Mouse (Mus musculus): ENCODE measurements around the gene Sdccag8.
"Not testable (repeated sequence)": the region's sequence is repeated elsewhere in the genome, so short reads cannot be mapped to it uniquely, and the experiment has no call there.

The Sdccag8 gene

DNA sequence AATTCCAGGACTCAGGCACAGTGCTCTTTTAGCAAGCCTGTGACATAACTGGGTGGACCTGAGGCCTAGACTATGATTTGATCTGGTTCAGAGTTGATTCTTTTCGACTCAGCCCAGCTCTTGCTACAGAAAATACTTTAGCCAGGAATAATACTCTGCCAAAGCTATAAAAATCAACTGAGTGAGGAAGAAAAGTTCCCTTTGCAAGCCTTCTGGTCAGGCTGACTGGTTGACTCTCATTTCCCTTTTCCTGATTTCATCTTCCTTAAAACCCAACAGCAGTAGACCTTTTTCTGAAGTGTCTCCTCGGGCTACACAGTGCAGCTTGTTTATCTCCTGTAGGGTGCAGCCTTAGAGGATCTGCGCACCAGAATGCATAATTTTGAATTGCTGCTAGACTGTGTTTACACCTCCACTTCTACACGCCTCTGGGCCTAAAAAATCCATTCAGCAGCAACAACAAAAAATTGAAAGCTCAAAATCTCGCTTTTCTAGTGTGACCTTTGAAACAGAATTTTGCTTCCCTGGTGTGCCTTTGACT, 13.6 kb downstream of the Sdccag8 start:
- DNase-seq (ENCODE audit: low spot score): no peak

DNA sequence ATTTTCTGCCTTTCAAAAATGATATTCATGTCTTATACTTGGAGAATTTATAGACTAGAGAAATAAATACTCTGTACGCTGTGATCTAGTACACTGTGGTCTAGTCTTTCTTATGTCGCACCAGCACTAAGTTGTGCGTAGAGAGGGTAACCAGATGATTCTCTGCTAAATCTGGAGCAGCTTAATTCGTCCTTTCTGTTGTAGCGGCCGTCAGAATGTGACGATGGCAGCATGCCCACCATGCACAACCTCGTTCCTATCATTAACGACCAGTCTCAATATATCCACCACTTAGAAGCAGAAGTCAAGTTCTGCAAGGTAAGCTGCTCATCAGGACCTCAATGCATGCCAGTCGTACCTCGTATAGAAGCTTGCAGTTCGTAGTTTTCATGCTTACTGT, 14.2 kb downstream of the Sdccag8 start:
- no peak for DNase-seq (ENCODE audit: low spot score)

DNA sequence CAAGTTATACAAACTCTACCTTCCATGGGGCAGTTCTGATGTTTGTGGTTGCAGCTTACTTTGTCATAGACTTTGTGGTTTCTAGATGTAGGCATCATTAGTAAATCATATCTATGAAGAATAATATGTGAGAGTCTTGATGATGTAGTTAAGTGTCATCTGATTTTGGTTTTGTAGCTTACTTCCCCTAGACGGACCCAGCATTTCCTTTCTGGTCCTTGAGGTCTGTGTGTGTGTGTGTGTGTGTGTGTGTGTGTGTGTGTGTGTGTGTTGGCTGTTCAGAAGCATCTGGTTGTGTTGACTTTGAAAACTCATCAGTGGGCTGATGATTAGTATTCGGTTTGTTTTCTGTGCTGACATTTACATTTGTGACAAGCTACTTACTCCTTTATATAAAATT, 17.6 kb downstream of the Sdccag8 start:
- DNase-seq (ENCODE audit: low spot score): no peak

DNA sequence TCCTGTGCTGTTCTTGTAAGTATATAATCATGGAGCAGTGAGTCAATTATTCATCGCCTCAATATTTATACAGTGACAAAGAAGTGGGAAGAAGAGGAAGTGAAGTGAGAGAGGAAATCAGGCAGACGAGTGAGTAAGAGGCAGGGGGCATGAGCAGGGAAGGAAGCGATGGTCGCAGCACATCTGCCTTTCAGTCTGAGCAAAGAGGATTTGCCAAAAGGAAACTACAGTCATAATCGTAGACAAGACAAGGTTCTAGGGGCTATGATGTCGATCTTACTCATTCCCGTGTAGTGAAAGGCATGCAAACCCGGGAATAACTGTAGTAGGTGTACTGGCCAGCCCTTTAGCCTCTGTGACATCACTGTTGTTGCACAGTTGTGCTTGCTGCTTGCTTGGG, 18.1 kb downstream of the Sdccag8 start:
- DNase-seq (ENCODE audit: low spot score): no peak

DNA sequence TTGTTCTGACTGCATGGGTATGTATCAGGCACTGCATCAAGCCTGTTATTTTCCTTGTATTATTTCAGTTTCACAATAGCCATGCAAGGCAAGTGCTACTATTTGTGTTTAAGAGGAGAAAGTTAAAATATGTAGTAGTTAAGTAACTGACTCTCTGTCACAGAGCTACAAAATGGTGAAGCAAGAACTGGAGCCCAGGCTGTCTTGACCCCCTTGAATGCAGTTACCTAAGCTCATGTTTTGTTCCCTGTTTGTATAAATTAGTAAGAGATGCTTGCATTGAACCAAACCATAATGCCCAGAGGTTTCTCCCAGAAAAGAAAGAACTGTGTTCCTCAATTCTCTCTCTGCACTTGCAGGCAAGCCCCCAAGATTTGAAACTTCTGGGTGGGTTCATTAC, 18.8 kb downstream of the Sdccag8 start:
- no peak for DNase-seq (ENCODE audit: low spot score)

DNA sequence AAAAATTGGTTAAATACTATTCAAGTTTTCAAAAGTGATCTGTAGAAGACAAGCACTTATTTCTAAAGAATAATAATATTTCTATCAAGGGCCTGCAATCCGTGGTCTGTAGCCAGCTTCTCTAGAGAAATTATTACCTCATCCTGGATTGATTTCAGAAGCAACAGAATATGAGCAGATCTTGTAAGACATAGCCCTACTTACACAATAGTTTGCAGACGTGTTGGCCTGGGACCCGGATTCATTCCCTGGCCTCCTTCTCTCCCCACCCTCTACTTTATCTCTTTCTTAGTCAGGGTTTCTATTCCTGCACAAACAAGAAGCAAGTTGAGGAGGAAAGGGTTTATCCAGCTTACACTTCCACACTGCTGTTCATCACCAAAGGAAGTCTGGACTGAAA, 19.5 kb downstream of the Sdccag8 start:
- DNase-seq (ENCODE audit: low spot score): no peak

DNA sequence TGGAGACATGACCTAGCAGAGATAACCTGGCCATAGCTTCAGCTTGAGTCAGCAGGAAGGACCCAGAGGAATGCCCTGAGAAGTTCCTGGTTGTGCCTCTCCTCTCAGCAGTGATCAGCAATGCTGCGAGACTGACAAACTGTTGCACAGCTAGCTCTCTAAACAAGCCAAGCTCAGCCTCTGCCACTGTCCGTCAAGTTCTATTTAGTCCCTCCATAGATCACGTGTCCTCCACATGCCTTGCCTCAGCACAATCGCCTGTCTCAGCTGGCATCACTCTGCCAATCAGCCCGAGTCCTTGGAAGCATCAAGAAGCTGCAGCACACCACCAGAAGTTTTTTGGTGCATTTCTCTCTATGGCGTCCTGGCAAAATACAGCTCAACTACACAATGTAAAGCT, 20.4 kb downstream of the Sdccag8 start:
- no peak for DNase-seq (ENCODE audit: low spot score)

DNA sequence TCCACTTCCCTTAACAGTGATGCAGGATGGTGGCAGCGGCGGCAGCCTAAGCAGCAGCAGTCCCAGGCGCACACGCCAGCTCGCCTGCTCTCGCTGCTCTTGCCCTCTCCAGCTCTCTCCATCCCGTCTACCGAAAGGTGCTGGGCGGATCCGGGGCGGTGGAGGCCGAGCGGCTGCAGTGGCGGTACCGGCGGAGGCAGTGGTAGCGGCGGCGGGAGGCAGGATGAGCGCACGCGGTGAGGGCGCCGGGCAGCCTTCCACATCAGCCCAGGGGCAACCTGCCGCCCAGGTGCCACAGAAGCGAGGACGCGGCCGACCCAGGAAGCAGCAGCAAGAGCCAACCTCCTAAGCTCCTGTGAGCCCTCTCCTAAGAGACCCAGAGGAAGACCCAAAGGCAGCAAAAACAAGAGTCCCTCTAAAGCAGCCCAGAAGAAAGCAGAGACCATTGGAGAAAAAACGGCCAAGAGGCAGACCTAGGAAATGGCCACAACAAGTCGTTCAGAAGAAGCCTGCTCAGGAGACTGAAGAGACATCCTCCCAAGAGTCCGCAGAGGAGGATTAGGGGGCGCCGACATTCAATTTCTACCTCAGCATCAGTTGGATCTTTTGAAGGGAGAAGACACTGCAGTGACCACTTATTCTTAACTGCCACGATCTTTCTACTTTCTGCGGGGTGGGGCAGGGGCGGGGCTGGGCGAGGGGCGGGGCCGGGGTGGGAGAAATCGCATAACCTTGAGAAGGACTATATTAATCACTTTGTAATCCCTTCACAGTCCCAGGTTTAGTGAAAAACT, 21.2 kb downstream of the Sdccag8 start:
- no peak for DNase-seq (ENCODE audit: low spot score)

DNA sequence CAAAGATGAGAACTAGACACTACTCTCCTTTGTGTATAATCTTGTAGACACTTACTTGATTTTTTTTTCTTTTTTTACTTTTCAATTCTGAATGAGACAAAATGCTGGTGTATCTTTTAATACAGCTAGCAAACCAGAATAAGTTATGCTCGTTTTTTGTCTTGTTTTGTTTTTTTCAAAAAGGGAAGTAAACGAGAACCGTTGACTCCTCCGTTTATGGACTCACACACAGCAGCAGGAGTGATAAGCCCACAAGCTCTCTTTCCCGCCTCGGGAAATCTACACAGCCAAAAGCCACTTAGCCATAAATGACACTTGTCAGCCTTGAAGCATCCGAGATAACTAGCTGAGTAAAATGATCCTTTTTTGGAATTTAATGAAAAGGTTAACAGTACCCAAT, 22.1 kb downstream of the Sdccag8 start:
- DNase-seq (ENCODE audit: low spot score): not testable (repeated sequence)

DNA sequence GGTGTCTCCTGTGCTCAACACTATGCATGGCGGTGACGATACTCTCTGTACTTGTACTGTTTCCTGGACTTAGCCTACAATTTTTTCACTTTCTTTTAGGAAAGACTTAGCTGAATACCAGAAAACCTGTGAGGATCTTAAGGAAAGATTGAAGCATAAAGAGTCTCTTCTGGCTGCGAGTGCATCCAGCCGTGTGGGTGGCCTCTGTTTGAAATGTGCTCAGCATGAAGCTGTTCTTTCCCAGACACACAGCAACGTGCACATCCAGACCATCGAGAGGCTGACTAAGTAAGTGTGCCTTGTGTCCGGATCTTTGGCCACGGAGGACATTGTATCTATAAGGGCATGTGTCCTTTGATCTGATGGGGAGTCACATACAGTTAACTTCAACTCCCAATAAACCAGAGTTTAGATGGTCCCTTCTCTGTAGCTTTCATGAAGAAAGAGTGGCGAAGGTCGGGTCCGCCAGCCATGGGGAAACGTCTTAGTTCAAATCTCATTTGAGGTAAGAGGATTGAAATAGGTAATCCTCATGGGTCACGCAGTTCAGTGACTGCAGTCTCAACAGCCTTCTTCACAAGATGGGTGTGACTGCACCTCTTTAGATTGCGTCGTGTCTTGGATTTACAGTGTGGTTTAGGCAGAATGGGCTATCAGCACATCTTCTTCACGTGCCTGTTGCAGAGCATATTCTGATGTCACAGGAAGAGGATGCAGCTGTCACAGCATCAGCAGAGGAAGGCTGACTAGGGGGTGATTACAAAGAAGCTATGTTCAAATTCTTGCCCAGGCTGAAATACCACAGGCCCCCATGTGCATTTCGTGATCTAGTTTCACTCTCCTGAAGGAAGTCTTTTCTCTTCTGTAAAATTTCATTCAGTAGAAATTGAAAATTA, 30.9 kb downstream of the Sdccag8 start:
- DNase-seq (ENCODE audit: low spot score): no peak

DNA sequence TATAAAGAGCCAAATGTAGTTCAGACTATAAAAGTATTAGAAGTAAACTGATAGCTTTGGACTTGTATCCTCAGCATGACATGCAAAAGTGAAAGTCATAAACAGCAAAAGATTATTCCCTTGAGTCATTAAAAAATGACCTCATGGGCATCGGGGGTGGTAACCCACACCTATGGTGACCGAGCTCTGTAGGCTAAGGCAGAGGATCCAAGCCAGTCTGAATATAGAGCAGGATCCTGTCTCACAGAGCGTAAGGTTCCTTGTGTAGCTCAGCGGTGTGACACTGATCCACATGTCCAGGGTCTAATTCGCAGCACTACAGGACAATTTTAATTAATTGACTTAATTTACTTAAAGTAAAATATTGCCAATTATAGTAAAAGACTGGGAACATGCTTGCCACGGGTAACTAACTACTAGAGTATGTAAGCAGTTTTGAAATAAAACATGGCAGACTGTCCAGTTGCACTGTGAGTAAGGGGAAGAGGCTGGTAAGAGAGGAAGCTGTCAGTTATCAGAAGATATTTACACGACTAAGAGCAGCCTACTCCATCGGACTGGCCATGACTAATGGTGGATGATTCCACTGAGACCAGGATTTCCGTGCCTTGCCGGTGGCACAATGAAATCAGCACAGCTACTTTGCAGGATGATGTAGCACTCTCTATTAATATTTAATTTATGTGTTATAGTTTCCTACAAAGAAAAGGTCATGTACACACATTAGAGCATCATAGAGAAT, 32.8 kb downstream of the Sdccag8 start:
- no peak for DNase-seq (ENCODE audit: low spot score)

DNA sequence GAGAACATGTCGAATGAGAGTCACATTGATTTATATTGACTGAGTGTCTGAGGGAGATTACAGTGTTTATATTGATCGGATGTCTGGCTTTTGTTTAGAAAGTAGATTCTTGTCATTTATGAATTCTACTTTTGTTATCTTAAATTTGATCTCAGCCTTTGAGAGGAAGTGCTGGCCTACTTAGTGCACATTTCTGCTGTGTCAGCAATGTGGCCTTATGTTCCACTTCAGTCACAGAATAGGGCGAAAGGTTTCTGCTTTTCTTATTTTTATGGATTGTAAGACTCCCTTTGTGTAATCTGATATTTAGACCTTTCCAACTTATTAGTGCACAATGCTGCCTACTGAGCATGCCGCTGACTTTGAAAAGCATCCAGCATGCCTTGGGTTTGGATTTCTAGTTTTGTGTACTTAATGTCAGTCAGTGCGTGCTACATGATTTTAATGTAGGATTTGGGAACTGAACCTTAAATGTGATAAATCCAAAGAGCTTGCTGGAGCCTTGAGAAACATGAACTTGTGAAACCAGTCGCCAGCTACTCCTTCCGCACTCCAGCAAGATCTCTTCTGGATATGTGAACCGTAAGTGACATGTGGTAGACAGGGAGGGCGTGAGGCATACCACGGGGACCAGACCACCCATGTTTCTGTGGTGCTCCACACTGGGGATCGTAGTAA, 34.3 kb downstream of the Sdccag8 start:
- DNase-seq (ENCODE audit: low spot score): no peak

DNA sequence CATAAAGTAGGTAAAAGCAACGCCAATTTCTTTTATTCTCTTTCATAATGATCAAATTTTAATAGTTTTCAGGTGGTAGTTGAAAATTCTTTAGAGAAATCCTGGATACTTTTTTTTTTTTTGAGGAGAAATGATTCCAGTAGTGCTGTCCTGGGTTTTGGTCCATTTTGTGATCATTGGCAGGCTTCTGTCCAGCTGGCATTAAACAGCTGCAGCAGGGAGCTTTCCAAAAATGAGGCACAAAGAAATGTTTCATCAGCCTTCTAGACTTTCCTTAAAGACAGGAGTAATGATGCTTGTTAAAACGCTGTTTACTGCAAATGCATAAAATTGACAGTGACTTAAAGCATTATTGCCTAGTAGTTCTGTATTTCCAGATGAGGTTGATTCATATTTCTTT, 34.9 kb downstream of the Sdccag8 start:
- no peak for DNase-seq (ENCODE audit: low spot score)

DNA sequence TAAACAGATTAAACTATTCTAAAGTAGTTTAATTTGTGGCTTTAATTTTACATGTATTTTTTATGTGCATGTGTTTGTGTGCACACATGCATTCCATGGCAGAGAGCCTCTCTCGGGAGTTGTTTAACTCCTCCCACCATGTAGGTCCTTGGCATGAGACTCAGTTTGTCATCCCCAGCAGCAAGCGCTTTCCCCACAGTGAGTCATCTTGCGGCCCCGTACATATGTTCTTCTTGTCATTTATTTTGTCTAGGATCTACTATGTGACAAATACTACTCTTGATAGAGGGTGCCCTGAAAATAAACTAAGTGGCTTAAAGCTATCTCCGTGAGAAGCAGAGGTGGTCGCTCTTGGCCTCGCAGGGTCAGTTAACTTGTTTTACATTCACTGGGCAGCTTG, 36.9 kb downstream of the Sdccag8 start:
- DNase-seq (ENCODE audit: low spot score): no peak

DNA sequence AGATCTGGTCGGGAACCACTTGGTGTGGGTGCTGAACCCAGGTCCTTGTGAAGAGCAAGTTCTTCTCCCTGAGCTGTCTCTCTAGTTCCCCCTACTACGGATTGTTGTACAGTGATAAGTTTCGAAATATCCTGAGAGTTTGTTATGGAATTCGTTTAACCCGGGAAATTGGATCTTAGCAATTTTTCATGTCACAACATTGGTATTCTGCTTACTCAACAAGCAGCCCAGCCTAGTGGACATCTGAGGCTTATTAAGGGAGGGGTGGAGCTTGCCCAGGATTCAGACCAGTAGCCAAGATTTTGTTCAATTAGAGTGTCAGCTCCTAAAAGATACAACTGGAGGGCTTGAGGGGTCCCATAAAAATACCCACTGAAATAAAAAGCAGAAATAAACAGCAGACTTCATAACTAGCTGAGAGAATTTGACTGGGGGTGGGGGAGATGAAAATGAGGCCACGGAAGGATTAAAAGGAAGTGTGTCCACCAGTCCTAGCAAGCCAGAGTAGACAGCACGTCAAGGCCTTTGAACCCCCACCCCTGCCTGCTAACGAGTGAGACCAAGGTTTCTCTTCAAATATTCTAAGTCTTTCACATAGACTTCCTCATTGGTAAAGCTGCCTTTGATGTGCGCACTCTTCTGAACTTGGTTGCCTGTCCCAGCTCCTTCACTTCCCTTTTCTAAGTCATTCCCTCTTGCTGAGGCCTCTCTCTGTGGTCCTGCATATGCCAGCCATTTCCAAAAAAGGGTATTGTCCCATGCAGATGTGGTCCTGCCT, 38.5 kb downstream of the Sdccag8 start:
- DNase-seq (ENCODE audit: low spot score): no peak

DNA sequence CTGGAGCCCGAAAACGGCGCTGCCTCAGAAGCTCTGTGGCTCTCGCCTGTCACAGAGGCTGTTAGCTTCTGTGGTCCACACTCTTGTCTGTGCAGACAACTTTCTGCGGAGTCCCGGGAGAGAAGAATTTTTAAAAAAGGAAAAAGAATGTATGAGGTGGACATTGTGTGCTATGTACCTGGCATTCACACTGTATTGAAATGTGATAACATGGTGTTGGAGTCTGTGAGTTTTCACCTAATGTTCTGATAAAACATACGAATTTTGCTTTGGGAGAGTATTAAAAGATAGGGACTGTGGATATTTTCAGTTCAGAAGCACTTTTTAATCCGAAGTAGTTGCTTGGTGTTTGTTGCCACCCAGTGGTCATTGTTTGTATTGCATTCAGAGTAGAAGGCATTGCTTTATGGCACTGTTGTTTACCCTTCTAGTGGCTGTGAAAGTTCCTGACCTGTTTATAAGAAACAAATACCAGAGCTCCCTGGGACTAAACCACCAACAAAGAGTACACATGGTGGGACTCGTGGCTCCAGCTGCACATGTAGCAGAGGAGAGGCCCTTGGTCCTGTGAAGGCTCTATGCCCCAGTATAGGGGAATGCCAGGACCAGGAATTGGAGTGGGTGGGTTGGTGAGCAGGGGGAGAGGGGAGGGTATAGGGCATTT, 47.7 kb downstream of the Sdccag8 start:
- DNase-seq (ENCODE audit: low spot score): peak; percentile 72

DNA sequence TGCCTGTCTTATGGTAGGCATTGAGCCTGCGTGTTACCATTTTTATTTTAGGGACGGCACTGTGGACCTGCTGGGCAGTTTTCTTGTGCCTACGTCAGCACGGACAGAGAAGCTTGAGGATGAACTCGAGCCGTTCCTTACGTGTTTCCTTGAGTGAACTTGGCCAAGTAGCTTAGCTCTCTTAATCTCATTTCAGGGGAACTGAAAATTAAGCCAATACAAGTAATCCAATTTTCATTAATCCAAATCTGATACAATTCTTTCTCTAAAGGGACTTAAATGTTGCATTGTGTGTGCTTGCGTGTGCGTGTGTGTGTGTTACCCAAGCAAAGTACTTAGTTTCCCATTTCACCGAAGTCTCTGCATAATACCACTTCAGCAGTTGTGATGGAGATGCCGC, 56.0 kb downstream of the Sdccag8 start:
- DNase-seq (ENCODE audit: low spot score): no peak

DNA sequence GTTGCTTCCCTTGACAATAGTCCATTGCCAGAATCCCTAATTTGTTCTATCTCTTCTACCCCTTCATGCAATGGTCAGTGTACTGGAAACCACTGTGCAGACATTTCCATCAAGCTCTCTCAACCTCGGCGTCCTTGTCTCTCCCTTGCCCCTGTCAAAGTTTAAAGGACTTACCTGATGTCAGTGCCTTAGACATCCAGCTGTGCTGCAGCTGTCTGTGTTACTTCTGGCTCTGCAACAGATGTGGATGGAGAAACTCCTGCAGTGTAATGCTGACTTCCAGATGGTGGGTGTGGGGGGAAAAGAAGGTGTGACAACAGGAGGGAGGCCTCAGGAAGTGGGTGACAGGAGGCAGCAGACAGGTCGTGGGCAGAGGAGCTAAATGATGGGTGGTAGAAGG, 57.5 kb downstream of the Sdccag8 start:
- DNase-seq (ENCODE audit: low spot score): no peak

DNA sequence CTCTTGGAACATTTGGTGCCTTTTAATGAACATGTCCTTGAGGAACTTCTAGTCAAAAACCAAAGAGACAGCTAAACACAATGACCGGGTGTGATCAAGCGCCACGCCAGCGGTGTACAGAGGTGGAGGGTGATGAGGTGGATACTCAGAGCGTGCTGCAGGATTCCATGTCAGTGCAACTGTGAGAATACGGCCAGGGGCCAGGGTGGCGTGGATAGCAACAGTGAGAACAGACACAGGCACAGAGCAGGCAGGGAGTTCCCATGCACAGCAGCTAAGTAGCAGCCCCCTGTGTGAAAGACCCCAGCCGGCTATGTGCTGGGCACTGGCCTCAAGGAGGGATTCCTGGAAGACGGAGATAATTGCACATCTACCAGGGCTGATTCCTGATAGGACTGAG, 59.0 kb downstream of the Sdccag8 start:
- no peak for DNase-seq (ENCODE audit: low spot score)

DNA sequence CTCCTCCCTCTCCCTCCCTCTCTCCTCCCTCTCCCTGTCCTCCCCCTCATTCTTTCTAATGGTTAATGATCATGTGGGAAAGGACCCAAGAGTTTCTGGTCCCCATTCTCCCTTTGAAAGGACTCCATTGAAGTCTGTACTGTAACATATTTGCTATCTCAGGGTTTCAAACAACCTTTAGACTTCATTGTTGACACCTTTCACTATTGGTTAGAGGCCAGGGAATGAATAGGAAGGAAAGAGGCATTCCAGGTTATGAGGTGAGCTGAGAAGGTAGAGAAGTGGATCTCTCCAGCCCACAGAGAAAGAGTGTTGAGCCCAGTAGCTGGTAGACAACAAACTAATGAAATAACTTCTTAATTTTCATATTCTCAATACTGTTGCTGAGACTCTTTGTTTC, 59.7 kb downstream of the Sdccag8 start:
- DNase-seq (ENCODE audit: low spot score): no peak
